Mouse (Mus musculus) heart, embryonic 14.5 days (tissue): Measurements from ENCODE around the gene Bcas3. TPM values are rescaled to one million over a fixed set of nuclear protein-coding genes. Genes with fewer than 3 reads are reported as not detected.
A peak's percentile ranks its signal among the peaks of the same experiment; 100 is the strongest.

ENCODE experiments used
- ATAC-seq: fragments of 200-750 bp; cut with Nextera tagmentation; 2 replicates; pipeline ENCODE4 v1.8.0; 2017; ENCODE audit warnings: low read depth, moderate TSS enrichment; ENCODE audit not compliant: insufficient number of reproducible peaks, insufficient read depth, low FRiP score
- H3K27ac ChIP-seq, 2 experiments: fragments of 200-500 bp in 1 of 2; fragments of 300-500 bp in 1 of 2; sonication (generic) in 1 of 2; replicated peaks in 1 of 2; 2 replicates each; pipeline ENCODE4 v1.5.1; 2012 to 2014; ENCODE audit warnings: low read depth in 2 of 2, low read length in 2 of 2, control low read depth in 1 of 2, mild to moderate bottlenecking in 1 of 2, mixed read lengths in 1 of 2; ENCODE audit not compliant: control insufficient read depth in 1 of 2, insufficient read depth in 1 of 2
- H3K27me3 ChIP-seq: fragments of 300-500 bp; sonication (generic); 2 replicates; pipeline ENCODE4 v1.6.1; 2014; ENCODE audit warnings: mild to moderate bottlenecking, low read length, control low read depth; ENCODE audit not compliant: control insufficient read depth, insufficient read depth
- H3K36me3 ChIP-seq: fragments of 300-500 bp; sonication (generic); 2 replicates; pipeline ENCODE4 v1.6.1; 2014; ENCODE audit warnings: mild to moderate bottlenecking, control low read depth, low read length, mixed read lengths; ENCODE audit not compliant: control insufficient read depth, insufficient read depth
- H3K4me1 ChIP-seq, 2 experiments: fragments of 200-500 bp in 1 of 2; fragments of 300-500 bp in 1 of 2; sonication (generic) in 1 of 2; 2 replicates each; pipeline ENCODE4 v1.6.1; 2012 to 2014; ENCODE audit warnings: low read length in 2 of 2, control low read depth in 1 of 2, mixed read lengths in 1 of 2; ENCODE audit not compliant: control insufficient read depth in 2 of 2, insufficient read depth in 2 of 2
- H3K4me2 ChIP-seq: fragments of 300-500 bp; sonication (generic); 2 replicates; pipeline ENCODE4 v1.6.1; 2014; ENCODE audit warnings: mild to moderate bottlenecking, low read length
- H3K4me3 ChIP-seq, 2 experiments: fragments of 200-500 bp in 1 of 2; fragments of 300-500 bp in 1 of 2; sonication (generic) in 1 of 2; 2 replicates each; pipeline ENCODE4 v1.5.1; 2012 to 2014; ENCODE audit warnings: low read length in 2 of 2, mild to moderate bottlenecking in 2 of 2, control low read depth in 1 of 2, low read depth in 1 of 2, moderate library complexity in 1 of 2; ENCODE audit not compliant: control insufficient read depth in 1 of 2, insufficient read depth in 1 of 2
- H3K9ac ChIP-seq: fragments of 300-500 bp; sonication (generic); 2 replicates; pipeline ENCODE4 v1.6.1; 2014; ENCODE audit warnings: mild to moderate bottlenecking, low read length
- H3K9me3 ChIP-seq: fragments of 300-500 bp; sonication (generic); 2 replicates; pipeline ENCODE4 v1.6.1; 2016; ENCODE audit warnings: low read length, control low read depth; ENCODE audit not compliant: control insufficient read depth
- WGBS: fragments of 180-500 bp; shearing (Covaris S2); extraction: QIAGEN DNeasy Blood & Tissue Kit; methylation state at CpG from one replicate; pipeline ENCODE4 v1.1.7; 2014; 5-methylcytosine and 5-hydroxymethylcytosine counted together
- polyA plus RNA-seq: library from polyadenylated mRNA; unstranded; fragments of >200 nt; fragmentation: Nextera tagmentation; extraction: Ambion mirVana; gene quantifications from 2 replicates; pipeline ENCODE4 v1.2.1, GENCODE M21; 2014

The Bcas3 gene
- polyA plus RNA-seq, 1 experiment from 2014 or later = 22.5 TPM

DNA sequence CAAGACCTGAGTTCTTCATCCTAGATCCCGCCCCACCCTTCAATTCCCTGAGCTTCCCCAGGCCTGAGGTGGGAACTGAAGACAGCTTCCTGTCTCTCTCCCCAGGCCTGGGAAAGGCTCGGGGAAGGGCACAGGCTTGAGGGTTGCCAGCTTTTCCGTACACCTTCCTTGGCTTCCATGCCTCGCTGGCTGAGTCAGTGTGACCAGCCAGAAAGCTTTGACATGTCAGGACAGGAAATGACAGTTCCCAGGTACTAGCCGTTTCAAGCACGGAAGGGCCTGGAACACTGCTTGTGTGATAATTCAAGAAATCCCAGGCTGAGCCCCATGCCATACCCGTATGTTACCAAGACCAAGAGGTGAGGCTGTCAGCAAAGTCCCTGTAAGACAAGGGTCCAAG is 436.8 kb downstream of the Bcas3 start:
- no peaks in the 10 kb centered on the region; a peak in 1 of 4 replicates for H3K4me1 ChIP-seq
- H3K9me3 ChIP-seq = no peaks in the 10 kb centered on the region
- H3K9ac ChIP-seq = no peak overlapping the region
- no peak overlapping the region for H3K4me3 ChIP-seq
- 58% methylated on average over 7 of the region's 7 CpGs for WGBS
- no peak overlapping the region for H3K27ac ChIP-seq
- H3K36me3 ChIP-seq = no peaks in the 10 kb centered on the region
- no peak for ATAC-seq
- H3K4me2 ChIP-seq = no peak overlapping the region
- H3K27me3 ChIP-seq = peaks cover 49% of the 10 kb centered on the region

DNA sequence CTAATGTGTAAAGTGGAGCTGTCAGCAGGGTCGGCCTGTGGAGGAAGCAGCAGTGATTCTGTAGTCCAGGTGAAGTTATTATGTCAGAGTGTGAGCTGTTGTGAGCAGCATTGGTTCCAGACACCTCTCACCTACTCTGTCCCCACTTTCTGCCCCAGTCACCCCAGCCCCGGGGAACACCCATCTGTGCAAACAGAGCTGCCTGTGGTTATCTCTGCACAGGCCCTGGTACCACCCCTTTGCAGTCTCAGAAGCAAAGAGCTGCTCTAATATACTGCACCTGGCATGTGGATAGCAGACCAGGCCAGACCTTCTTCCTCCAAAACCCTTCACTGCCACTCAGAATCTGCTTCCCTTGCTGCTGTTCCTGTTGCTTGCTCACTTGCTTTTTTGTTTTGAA is 437.3 kb downstream of the Bcas3 start:
- peaks cover 54% of the 10 kb centered on the region for H3K27me3 ChIP-seq
- H3K4me1 ChIP-seq = no peaks in the 10 kb centered on the region; a peak in 1 of 4 replicates
- no peaks in the 10 kb centered on the region for H3K9me3 ChIP-seq
- H3K9ac ChIP-seq = no peak overlapping the region
- H3K36me3 ChIP-seq = no peaks in the 10 kb centered on the region
- no peak overlapping the region for H3K4me2 ChIP-seq
- no peak overlapping the region for H3K27ac ChIP-seq
- H3K4me3 ChIP-seq = no peak overlapping the region
- no peak for ATAC-seq
- 47% methylated on average over 2 of the region's 2 CpGs for WGBS

DNA sequence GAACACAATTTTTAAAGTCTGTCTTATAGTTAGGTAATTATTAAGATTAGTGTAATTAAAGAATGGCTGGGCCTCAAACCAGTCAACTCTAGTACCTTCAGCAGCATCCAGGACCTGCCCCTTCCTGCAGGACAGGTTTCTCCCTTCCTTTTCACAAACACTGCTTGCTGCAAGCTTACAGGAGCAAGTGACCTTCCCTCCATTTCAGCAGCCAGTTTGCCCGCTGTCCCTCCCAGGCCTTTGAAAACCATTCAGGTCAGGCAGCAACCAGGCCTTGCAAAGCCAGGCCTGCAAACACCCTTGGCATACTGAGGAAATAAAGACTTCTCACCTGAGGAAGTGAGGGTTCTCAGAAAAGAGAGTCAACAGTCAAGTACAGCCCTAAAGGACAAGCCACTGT is 438.2 kb downstream of the Bcas3 start:
- Histone ChIP-seq H3K27me3 (peaks cover 63% of the 10 kb centered on the region), H3K27ac (no peak overlapping the region)
- WGBS = 100% methylated on average over 1 of the region's 1 CpGs

DNA sequence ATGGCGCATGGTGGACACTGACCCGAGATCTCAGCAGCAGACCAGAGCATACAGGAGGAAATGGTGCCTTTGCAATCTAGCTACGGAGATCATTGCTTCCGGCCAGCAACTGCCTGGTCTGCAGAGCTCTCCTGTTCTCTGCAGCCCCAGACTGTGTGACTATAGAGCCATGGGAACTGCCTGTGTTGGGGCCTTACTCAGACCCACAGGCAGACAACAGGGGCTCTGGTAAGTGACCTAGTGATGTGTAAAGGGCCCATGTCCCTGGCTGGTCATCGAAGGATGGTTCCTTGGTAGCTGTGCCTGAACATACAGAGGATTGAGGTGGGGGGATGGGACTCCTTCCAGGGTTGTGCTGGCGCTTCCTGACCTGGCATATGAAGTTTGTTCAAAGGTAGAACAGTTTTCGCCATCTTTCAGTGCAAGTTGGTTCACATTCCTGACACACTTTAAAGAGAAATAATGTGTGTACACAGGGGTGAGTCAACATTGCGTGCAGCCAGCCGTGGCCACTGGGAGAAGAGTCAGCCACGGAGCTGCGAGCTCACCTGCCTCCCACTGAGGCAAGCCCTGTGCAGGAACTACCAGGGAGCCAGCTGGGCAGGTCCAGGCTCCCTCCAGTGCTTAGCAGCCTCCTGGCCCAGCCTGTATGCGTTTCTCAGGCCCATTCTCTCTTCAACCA is 439.7 kb downstream of the Bcas3 start:
- Histone ChIP-seq H3K27me3 (peaks cover 72% of the 10 kb centered on the region), H3K27ac (no peak overlapping the region), H3K36me3 (no peaks in the 10 kb centered on the region), H3K9me3 (no peaks in the 10 kb centered on the region), H3K4me3 (no peak overlapping the region), H3K4me1 (no peaks in the 10 kb centered on the region; a peak in 1 of 4 replicates), H3K9ac (no peak overlapping the region), H3K4me2 (no peak overlapping the region)
- ATAC-seq = no peak
- 75% methylated on average over 12 of the region's 12 CpGs for WGBS

More for the DNA sequence above, 438.2 kb downstream of the Bcas3 start:
- Histone ChIP-seq H3K4me3 (no peak overlapping the region), H3K9me3 (no peaks in the 10 kb centered on the region), H3K4me2 (no peak overlapping the region), H3K36me3 (no peaks in the 10 kb centered on the region), H3K9ac (no peak overlapping the region), H3K4me1 (no peaks in the 10 kb centered on the region; a peak in 1 of 4 replicates)
- ATAC-seq = no peak

DNA sequence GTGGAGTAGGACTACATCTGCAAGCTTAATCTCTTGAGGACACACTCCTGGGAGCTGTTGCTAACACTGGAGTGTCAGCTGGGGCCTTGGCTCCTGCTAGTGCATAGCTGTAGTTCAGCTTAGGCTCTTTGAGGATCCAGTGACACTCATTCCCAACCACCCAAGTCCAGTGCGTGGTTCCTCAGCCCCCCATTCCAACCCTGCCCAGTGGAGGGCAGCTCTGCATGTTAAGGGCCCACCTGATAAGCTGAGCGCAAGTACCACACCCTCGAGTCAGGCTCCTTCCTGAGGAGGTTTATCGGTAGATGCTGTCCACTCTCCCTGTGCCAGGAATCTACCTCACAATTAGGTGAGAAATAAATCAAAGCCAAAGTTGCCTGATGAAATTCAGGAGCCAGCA is 446.5 kb downstream of the Bcas3 start:
- Histone ChIP-seq H3K27ac (peak overlapping the region; percentile 7 to 25; a peak in 1 of 4 replicates), H3K36me3 (no peaks in the 10 kb centered on the region), H3K9me3 (no peaks in the 10 kb centered on the region), H3K27me3 (peaks cover 71% of the 10 kb centered on the region), H3K4me3 (no peak overlapping the region), H3K4me1 (peaks cover 32 to 48% of the 10 kb centered on the region in 2 experiments), H3K9ac (no peak overlapping the region), H3K4me2 (peak overlapping the region; percentile 49)
- ATAC-seq = 0 out of 2 replicates have a peak, but pooled peaks have one; percentile 14
- 9% methylated on average over 4 of the region's 4 CpGs for WGBS

DNA sequence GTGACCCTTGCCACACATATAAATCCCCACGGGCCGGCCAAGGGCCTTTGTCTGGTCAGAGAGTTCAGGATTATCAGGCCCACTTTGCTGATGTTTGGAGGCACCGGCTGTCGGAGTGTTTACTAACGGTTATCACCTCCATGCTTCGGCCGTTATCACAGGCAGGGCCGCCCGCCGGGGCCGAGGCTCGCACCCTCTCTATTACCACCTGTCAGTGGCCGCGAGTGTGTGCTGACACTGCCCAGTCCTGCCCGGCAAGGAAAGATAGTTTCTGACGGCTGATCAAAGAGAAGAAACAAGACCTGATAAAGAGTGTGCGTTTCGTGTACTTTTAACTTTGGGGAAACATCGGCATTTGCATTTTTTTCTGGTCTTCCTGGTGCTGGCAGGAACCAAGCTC is 446.9 kb downstream of the Bcas3 start:
- Histone ChIP-seq H3K4me2 (peak overlapping the region; percentile 49), H3K4me3 (no peak overlapping the region), H3K9me3 (no peaks in the 10 kb centered on the region), H3K36me3 (no peaks in the 10 kb centered on the region), H3K9ac (no peak overlapping the region), H3K4me1 (peaks cover 32 to 52% of the 10 kb centered on the region in 2 experiments), H3K27ac (0 out of 4 replicates have a peak overlapping the region, but pooled peaks of 1 of the 2 experiments have one; percentile 7), H3K27me3 (peaks cover 67% of the 10 kb centered on the region)
- ATAC-seq = peak; percentile 76
- WGBS = 3% methylated on average over 19 of the region's 19 CpGs

DNA sequence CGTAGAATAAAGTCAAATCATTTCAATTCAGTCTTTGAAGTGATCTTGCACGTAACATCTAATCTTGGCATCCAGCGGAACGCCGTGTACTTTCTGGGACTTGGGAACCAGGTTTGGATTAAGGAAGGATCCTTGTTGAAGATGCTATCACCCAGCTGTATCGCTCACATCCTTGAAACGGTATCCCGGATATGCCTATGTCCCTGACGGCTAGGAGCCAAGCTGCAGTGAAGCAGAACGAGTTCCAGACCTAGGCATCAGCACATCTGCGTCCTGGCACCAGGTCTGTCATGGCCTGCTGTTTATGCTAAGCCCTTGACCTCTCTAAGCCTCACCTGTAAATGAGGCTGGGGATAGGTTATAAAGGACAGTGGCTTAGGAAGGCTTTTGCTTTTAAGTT is 447.4 kb downstream of the Bcas3 start:
- H3K9me3 ChIP-seq = no peaks in the 10 kb centered on the region
- H3K9ac ChIP-seq = no peak overlapping the region
- peak overlapping the region; percentile 49; the same call in 1 of the 2 replicates for H3K4me2 ChIP-seq
- H3K27me3 ChIP-seq = peaks cover 62% of the 10 kb centered on the region
- no peak overlapping the region for H3K4me3 ChIP-seq
- no peaks in the 10 kb centered on the region for H3K36me3 ChIP-seq
- no peak for ATAC-seq
- H3K4me1 ChIP-seq = peaks cover 34 to 52% of the 10 kb centered on the region in 2 experiments
- peak overlapping the region; percentile 4 to 7; a peak in 1 of 4 replicates for H3K27ac ChIP-seq
- WGBS = 14% methylated on average over 11 of the region's 11 CpGs
